Comparison of ENCODE assay signal across 8 mouse cellular contexts in genomic region chr17:6429945-6430344, GRCm38 (mm10). TPM values are rescaled to one million over a fixed set of nuclear protein-coding genes. Genes with fewer than 3 reads are reported as not detected.
A peak's percentile ranks its signal among the peaks of the same experiment; 100 is the strongest.
DNase-seq lines count a peak whose midpoint lies in the region; ATAC-seq lines count a peak whose summit lies in the region.
"Not testable (repeated sequence)": the region's sequence is repeated elsewhere in the genome, so short reads cannot be mapped to it uniquely, and the experiment has no call there.

Gene Dynlt1b (plus strand): TSS chr17:6430112.

- under 1% methylated on average over 27 of the region's 27 CpGs for WGBS in forebrain, embryonic 11.5 days
- under 1% methylated on average over 27 of the region's 27 CpGs for WGBS in heart, embryonic 16.5 days
- under 1% methylated on average over 27 of the region's 27 CpGs for WGBS in liver, embryonic 15.5 days (ENCODE audit: insufficient replicate concordance)
- WGBS in neural tube, embryonic 12.5 days, result under 1% methylated on average over 27 of the region's 27 CpGs

- not testable (repeated sequence) for H3K4me1 ChIP-seq in forebrain, embryonic 11.5 days (replicated peaks; ENCODE audit: control insufficient read depth, insufficient read depth, low read length); heart, embryonic 16.5 days (ENCODE audit: control insufficient read depth, insufficient read depth, low read length); neural tube, embryonic 12.5 days
- peaks cover 14% of the 10 kb centered on the region for H3K4me1 ChIP-seq in liver, embryonic 15.5 days (replicated peaks)

- H3K4me3 ChIP-seq in forebrain, embryonic 11.5 days (ENCODE audit: low read depth, low read length), result peak within 1 kb of the TSS; percentile 52
- H3K4me3 ChIP-seq in heart, embryonic 16.5 days (ENCODE audit: low read length), result peak within 1 kb of the TSS; percentile 60
- H3K4me3 ChIP-seq in liver, embryonic 15.5 days (replicated peaks), result peak within 1 kb of the TSS; percentile 51
- peak within 1 kb of the TSS; percentile 57 for H3K4me3 ChIP-seq in neural tube, embryonic 12.5 days

- ATAC-seq in forebrain, embryonic 11.5 days (replicated peaks; ENCODE audit: low FRiP score), result peak; percentile 98
- peak; percentile 98 for ATAC-seq in heart, embryonic 16.5 days (replicated peaks; ENCODE audit: extremely low read depth, insufficient read depth, low FRiP score)
- peak; percentile 91 for ATAC-seq in liver, embryonic 15.5 days (ENCODE audit: insufficient read depth)
- ATAC-seq in neural tube, embryonic 12.5 days (ENCODE audit: low FRiP score, low read depth), result peak; percentile 96

- H3K9ac ChIP-seq in forebrain, embryonic 11.5 days (ENCODE audit: low read length), result peak within 1 kb of the TSS; percentile 75
- H3K9ac ChIP-seq in heart, embryonic 16.5 days (ENCODE audit: low read length), result peak within 1 kb of the TSS; percentile 72
- peak within 1 kb of the TSS; percentile 19 for H3K9ac ChIP-seq in liver, embryonic 15.5 days
- peak within 1 kb of the TSS; percentile 77 for H3K9ac ChIP-seq in neural tube, embryonic 12.5 days

- peak; percentile 100 for DNase-seq in CD8-positive naive resting alpha-beta T cell, adult 2 months (ENCODE audit: low read depth in 2 of 2, low spot score in 2 of 2)
- peak; percentile 99 for DNase-seq in c-Kit-positive CD71-negative TER-119-negative erythroid progenitor cells, embryonic 14.5 days (ENCODE audit: low read depth)
- DNase-seq in forebrain, embryonic 11.5 days (ENCODE audit: low spot score), result peak; percentile 100
- peak; percentile 100 for DNase-seq in kidney, postnatal 36 days
- peak; percentile 71 for DNase-seq in telencephalon, adult 2 months (ENCODE audit: low read depth, low spot score)

- H3K36me3 ChIP-seq in forebrain, embryonic 11.5 days (ENCODE audit: control insufficient read depth, insufficient read depth, low read length); heart, embryonic 16.5 days (ENCODE audit: control insufficient read depth, insufficient read depth): not testable (repeated sequence)
- H3K36me3 ChIP-seq in liver, embryonic 15.5 days (replicated peaks), result peaks cover 15% of the 10 kb centered on the region
- H3K36me3 ChIP-seq in neural tube, embryonic 12.5 days, result peaks cover 15% of the 10 kb centered on the region

- not testable (repeated sequence) for H3K9me3 ChIP-seq in forebrain, embryonic 11.5 days (ENCODE audit: control insufficient read depth, low read length); heart, embryonic 16.5 days (replicated peaks; ENCODE audit: control insufficient read depth, low read length); liver, embryonic 15.5 days (replicated peaks); neural tube, embryonic 12.5 days

- H3K27ac ChIP-seq in forebrain, embryonic 11.5 days (ENCODE audit: low read depth, low read length), result peak within 1 kb of the TSS; percentile 32; the same call in 1 of the 2 replicates
- H3K27ac ChIP-seq in heart, embryonic 16.5 days (ENCODE audit: low read length), result peak within 1 kb of the TSS; percentile 65
- H3K27ac ChIP-seq in liver, embryonic 15.5 days (replicated peaks), result peak within 1 kb of the TSS; percentile 42
- H3K27ac ChIP-seq in neural tube, embryonic 12.5 days, result peak within 1 kb of the TSS; percentile 55; the same call in 1 of the 2 replicates

- H3K27me3 ChIP-seq in forebrain, embryonic 11.5 days (ENCODE audit: control insufficient read depth, insufficient read depth, low read length); heart, embryonic 16.5 days (ENCODE audit: control insufficient read depth, insufficient read depth, low read length); liver, embryonic 15.5 days; neural tube, embryonic 12.5 days (replicated peaks): not testable (repeated sequence)

- H3K4me2 ChIP-seq in forebrain, embryonic 11.5 days (ENCODE audit: low read depth, low read length, severe bottlenecking), result peak within 1 kb of the TSS; percentile 44
- peak within 1 kb of the TSS; percentile 63 for H3K4me2 ChIP-seq in heart, embryonic 16.5 days (ENCODE audit: low read depth, low read length)
- H3K4me2 ChIP-seq in liver, embryonic 15.5 days, result peak within 1 kb of the TSS; percentile 62
- H3K4me2 ChIP-seq in neural tube, embryonic 12.5 days (replicated peaks), result peak within 1 kb of the TSS; percentile 55

RNA-seq across cellular contexts. Expression of gene Dynlt1b, which starts in this region (rescaled TPM):
- 530 and 544 TPM in 2 replicates for polyA plus RNA-seq in forebrain, embryonic 11.5 days (2014; fragmentation: Nextera tagmentation; extraction: Ambion mirVana)
- polyA plus RNA-seq in heart, embryonic 16.5 days (2015; fragmentation: Nextera tagmentation; extraction: Ambion mirVana), result 391 and 399 TPM in 2 replicates
- polyA plus RNA-seq in liver, embryonic 15.5 days (2015; fragmentation: Nextera tagmentation; extraction: Ambion mirVana), result 183 and 194 TPM in 2 replicates
- polyA plus RNA-seq in neural tube, embryonic 12.5 days (2016; fragmentation: Nextera tagmentation; extraction: Ambion mirVana), result 1,085 and 1,139 TPM in 2 replicates

Comparison
In these comparisons a context has a peak if more than half of its experiments do, and no peak if none do; other contexts are left out.
1. Peak in every context shown above with its lines: DNase-seq, ATAC-seq, H3K4me3 ChIP-seq and H3K27ac ChIP-seq.
2. H3K9ac ChIP-seq: peak in every context shown above with its lines; median percentile 77 in neural tube, embryonic 12.5 days; 75 in forebrain, embryonic 11.5 days; 72 in heart, embryonic 16.5 days; 19 in liver, embryonic 15.5 days.